Mouse (Mus musculus) MEL (cell line): ENCODE data around the gene Cdh13.

Experiments
- CTCF ChIP-seq, 3 experiments: IDR thresholded peaks in 2 of 3; conservative IDR thresholded peaks in 1 of 3; 2 replicates each; pipeline ENCODE4 v1.5.1; 2011 to 2012; ENCODE audit warnings: low read length in 3 of 3, low read depth in 2 of 3, mild to moderate bottlenecking in 2 of 3, improper control_type of control experiment in 1 of 3, inconsistent platforms in 1 of 3, mixed read lengths in 1 of 3, moderate library complexity in 1 of 3; ENCODE audit not compliant: control insufficient read depth in 1 of 3, insufficient read depth in 1 of 3, poor library complexity in 1 of 3, severe bottlenecking in 1 of 3
- E2F4 ChIP-seq: IDR thresholded peaks from 2 replicates; pipeline ENCODE4 v1.6.1; 2011; ENCODE audit warnings: low read depth, low read length, improper control_type of control experiment, borderline replicate concordance
- ELF1 ChIP-seq: IDR thresholded peaks from 2 replicates; pipeline ENCODE4 v1.6.1; 2014; ENCODE audit warnings: low read depth, mild to moderate bottlenecking, inconsistent platforms, low read length, improper control_type of control experiment, moderate library complexity
- EP300 ChIP-seq, 2 experiments: IDR thresholded peaks; 2 replicates each; pipeline ENCODE4 v1.6.1; 2011; ENCODE audit warnings: improper control_type of control experiment in 2 of 2, low read length in 2 of 2, low read depth in 1 of 2, mild to moderate bottlenecking in 1 of 2
- GABPA ChIP-seq: IDR thresholded peaks from 2 replicates; pipeline ENCODE4 v1.6.1; 2012; ENCODE audit warnings: low read depth, mild to moderate bottlenecking, inconsistent platforms, low read length, improper control_type of control experiment, moderate library complexity
- GATA1 ChIP-seq: IDR thresholded peaks from 2 replicates; pipeline ENCODE4 v1.6.1; 2011; ENCODE audit warnings: low read depth, low read length, improper control_type of control experiment
- POLR2A ChIP-seq, 2 experiments: IDR thresholded peaks; 2 replicates each; pipeline ENCODE4 v1.6.1; 2011 to 2012; ENCODE audit warnings: low read length in 2 of 2, mild to moderate bottlenecking in 2 of 2, control low read depth in 1 of 2, improper control_type of control experiment in 1 of 2, low read depth in 1 of 2, moderate library complexity in 1 of 2; ENCODE audit not compliant: control insufficient read depth in 1 of 2, insufficient read depth in 1 of 2, poor library complexity in 1 of 2
- POLR2AphosphoS5 ChIP-seq: IDR thresholded peaks from 2 replicates; pipeline ENCODE4 v1.6.1; 2012; ENCODE audit warnings: low read depth, borderline replicate concordance, mild to moderate bottlenecking, inconsistent platforms, low read length, moderate library complexity, mixed read lengths
- SMC3 ChIP-seq: IDR thresholded peaks from 2 replicates; pipeline ENCODE4 v1.6.1; 2011; ENCODE audit warnings: low read depth, low read length, improper control_type of control experiment
- USF1 ChIP-seq: IDR thresholded peaks from 2 replicates; pipeline ENCODE4 v1.6.1; 2014; ENCODE audit warnings: low read depth, mild to moderate bottlenecking, inconsistent platforms, low read length, improper control_type of control experiment, moderate library complexity
- USF2 ChIP-seq, 2 experiments: IDR thresholded peaks; 2 replicates each; pipeline ENCODE4 v1.6.1; 2011 to 2012; ENCODE audit warnings: improper control_type of control experiment in 2 of 2, low read length in 2 of 2, borderline replicate concordance in 1 of 2, inconsistent platforms in 1 of 2, low read depth in 1 of 2, mild to moderate bottlenecking in 1 of 2; ENCODE audit not compliant: insufficient read depth in 1 of 2
- ZC3H11A ChIP-seq: IDR thresholded peaks from 2 replicates; pipeline ENCODE4 v1.6.1; 2012; ENCODE audit warnings: low read depth, mild to moderate bottlenecking, inconsistent platforms, low read length, improper control_type of control experiment

DNA sequence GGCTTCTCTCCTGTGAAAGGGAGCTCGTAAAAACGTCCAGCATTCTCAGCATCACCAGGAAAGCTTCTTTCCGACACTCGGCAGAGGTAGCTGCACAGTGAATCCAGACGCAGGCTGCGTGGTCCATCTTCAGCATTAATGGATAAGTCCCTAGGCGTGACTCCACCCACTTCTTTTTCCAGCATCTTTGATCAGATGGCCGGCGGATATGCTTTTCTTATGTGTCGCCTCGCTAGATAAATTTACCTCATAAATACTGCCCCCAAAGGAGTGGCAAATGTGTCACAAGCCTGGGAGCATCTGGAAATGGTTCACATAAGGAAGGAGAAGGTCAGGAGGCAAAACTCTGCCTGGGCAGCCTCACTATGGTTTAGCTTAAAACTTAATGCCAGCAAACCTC, 601.5 kb downstream of the Cdh13 start:
- TF ChIP-seq ELF1 (no peak), SMC3 (no peak), POLR2AphosphoS5 (no peak), USF1 (no peak), CTCF (IDR thresholded peaks at IDR 0.05 in 2 of 3, conservative IDR thresholded peaks at IDR 0.05 in 1 of 3; ENCODE audit: control insufficient read depth in 1 of 3, insufficient read depth in 1 of 3, low read depth in 2 of 3, low read length in 3 of 3, poor library complexity in 1 of 3, severe bottlenecking in 1 of 3) (no peak), GATA1 (no peak), GABPA (no peak), POLR2A (IDR thresholded peaks at IDR 0.05; ENCODE audit: control insufficient read depth in 1 of 2, insufficient read depth in 1 of 2, low read depth in 1 of 2, low read length in 2 of 2, poor library complexity in 1 of 2) (no peak), E2F4 (no peak), USF2 (IDR thresholded peaks at IDR 0.05; ENCODE audit: borderline replicate concordance in 1 of 2, insufficient read depth in 1 of 2, low read depth in 1 of 2, low read length in 2 of 2) (no peak), ZC3H11A (no peak), EP300 (IDR thresholded peaks at IDR 0.05; ENCODE audit: low read depth in 1 of 2, low read length in 2 of 2) (no peak)
